Mouse (Mus musculus) stomach, embryonic 16.5 days (tissue): ENCODE results near the gene Tbc1d22a. TPM values are rescaled to one million over a fixed set of nuclear protein-coding genes. Genes with fewer than 3 reads are reported as not detected.

Experiments
- ATAC-seq: fragments of 200-750 bp; cut with Nextera tagmentation; 2 replicates; pipeline ENCODE4 v1.8.0; 2017; ENCODE audit warnings: moderate number of reproducible peaks, moderate TSS enrichment; ENCODE audit not compliant: insufficient read depth, low FRiP score
- H3K27ac ChIP-seq: fragments of 300-500 bp; sonication (generic); 2 replicates; pipeline ENCODE4 v1.5.1; 2014; ENCODE audit warnings: low read length
- H3K27me3 ChIP-seq: fragments of 300-500 bp; sonication (generic); 2 replicates; pipeline ENCODE4 v1.6.1; 2014; ENCODE audit warnings: low read length, control low read depth, mixed read lengths; ENCODE audit not compliant: control insufficient read depth, insufficient read depth
- H3K36me3 ChIP-seq: fragments of 300-500 bp; sonication (generic); 2 replicates; pipeline ENCODE4 v1.6.1; 2014; ENCODE audit warnings: low read length; ENCODE audit not compliant: control insufficient read depth, insufficient read depth
- H3K4me1 ChIP-seq: fragments of 300-500 bp; sonication (generic); 2 replicates; pipeline ENCODE4 v1.6.1; 2014; ENCODE audit warnings: low read length, control low read depth, mixed read lengths; ENCODE audit not compliant: control insufficient read depth, insufficient read depth
- H3K4me2 ChIP-seq: fragments of 300-500 bp; sonication (generic); 2 replicates; pipeline ENCODE4 v1.6.1; 2014; ENCODE audit warnings: low read depth, low read length, mixed read lengths
- H3K4me3 ChIP-seq: fragments of 300-500 bp; sonication (generic); replicated peaks from 2 replicates; pipeline ENCODE4 v1.5.1; 2014; ENCODE audit warnings: mild to moderate bottlenecking, low read length
- H3K9ac ChIP-seq: fragments of 300-500 bp; sonication (generic); 2 replicates; pipeline ENCODE4 v1.6.1; 2014; ENCODE audit warnings: low read length
- H3K9me3 ChIP-seq: fragments of 300-500 bp; sonication (generic); replicated peaks from 2 replicates; pipeline ENCODE4 v1.6.1; 2016; ENCODE audit warnings: low read length, control low read depth; ENCODE audit not compliant: control insufficient read depth
- WGBS: fragments of 180-500 bp; shearing (Covaris S2); extraction: QIAGEN DNeasy Blood & Tissue Kit; methylation state at CpG from one replicate; pipeline ENCODE4 v1.1.7; 2014; 5-methylcytosine and 5-hydroxymethylcytosine counted together
- polyA plus RNA-seq: library from polyadenylated mRNA; unstranded; fragments of >200 nt; fragmentation: Nextera tagmentation; extraction: Ambion mirVana; gene quantifications from 2 replicates; pipeline ENCODE4 v1.2.1, GENCODE M21; 2015

The Tbc1d22a gene
- polyA plus RNA-seq, 1 experiment from 2014 or later, result 12.0 TPM

DNA sequence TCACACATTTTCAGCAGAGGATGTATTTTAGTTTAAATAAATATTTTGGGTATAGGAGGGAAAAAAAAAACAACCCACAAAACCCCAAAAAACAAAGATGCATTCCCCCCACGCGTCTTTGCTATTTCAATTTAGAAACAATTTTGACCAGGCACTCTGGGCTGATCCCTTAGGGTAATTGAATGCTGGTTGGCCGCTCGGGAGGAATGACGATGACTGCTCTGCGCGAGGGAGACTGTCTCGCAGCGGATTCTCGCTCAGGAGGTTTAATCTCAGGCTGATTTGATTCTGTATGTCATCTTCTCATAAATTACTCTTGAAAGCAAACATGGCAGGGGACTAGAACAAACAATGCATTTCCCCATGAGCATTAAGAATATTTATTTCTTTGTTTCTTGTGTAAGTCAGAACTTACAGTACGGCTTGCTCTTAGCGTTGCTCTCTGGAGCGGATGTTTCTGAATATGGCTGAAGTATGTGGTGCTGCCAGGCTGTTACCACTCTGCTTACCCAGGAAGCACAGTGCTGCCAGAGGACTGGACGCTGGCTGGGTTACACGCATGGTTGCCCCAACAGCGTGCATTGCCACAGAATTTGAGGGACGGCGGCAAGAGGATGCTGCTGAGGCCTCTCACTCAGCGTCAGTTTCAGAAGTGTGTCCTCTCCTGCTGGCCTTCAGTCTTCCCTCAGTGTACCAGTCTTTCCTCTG is 106.7 kb downstream of the Tbc1d22a start:
- no peak overlapping the region for H3K9ac ChIP-seq
- H3K4me3 ChIP-seq, result no peak overlapping the region
- 82% methylated on average over 19 of the region's 19 CpGs for WGBS
- H3K27ac ChIP-seq, result no peak overlapping the region
- no peak overlapping the region for H3K4me2 ChIP-seq
- no peaks in the 10 kb centered on the region for H3K27me3 ChIP-seq
- H3K36me3 ChIP-seq, result no peaks in the 10 kb centered on the region
- H3K9me3 ChIP-seq, result no peaks in the 10 kb centered on the region; the same call in 1 of the 2 replicates
- no peaks in the 10 kb centered on the region for H3K4me1 ChIP-seq
- no peak for ATAC-seq

DNA sequence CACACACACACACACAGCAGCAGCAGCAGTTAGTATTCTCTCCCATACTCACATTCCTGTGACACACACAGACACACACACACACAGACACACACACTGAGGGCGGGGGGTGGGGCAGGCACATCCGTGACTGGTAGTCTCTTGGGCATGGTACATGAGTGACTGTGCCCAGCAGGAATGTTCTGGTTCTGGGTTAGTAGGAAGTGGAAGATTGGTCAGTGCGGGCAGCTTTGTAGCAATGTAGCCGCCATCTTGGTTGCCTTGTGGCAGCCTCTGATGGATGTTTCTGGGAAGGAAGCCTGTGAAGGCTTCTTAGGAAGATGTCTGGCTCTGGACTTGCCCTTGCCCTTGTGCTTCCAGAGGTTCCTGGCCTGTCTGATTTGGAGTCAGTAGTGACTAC is 112.1 kb downstream of the Tbc1d22a start:
- H3K9me3 ChIP-seq, result no peaks in the 10 kb centered on the region
- WGBS, result 88% methylated on average over 4 of the region's 4 CpGs
- no peaks in the 10 kb centered on the region for H3K4me1 ChIP-seq
- H3K4me2 ChIP-seq, result no peak overlapping the region
- H3K27me3 ChIP-seq, result no peaks in the 10 kb centered on the region
- no peaks in the 10 kb centered on the region for H3K36me3 ChIP-seq
- H3K27ac ChIP-seq, result no peak overlapping the region
- H3K4me3 ChIP-seq, result no peak overlapping the region
- ATAC-seq, result no peak
- H3K9ac ChIP-seq, result no peak overlapping the region

DNA sequence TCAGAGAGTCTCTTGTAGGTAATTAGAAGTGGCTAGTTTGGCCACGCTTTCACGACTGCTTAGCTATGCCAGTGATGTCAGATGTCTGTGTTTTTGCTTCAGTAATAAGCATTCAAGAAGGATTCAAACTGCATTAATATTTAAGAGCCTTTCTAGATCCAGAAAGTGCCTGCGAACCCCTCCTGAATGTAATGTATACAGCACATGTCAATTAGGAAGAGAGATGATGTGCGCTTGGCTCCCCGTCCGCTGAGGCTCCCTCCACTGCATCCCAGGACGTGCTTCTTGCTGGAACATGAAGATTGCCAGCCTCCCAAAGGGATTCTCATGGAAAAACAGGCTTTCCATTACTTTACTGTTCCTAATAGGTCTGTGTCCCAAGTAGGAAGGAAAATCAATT is 115.7 kb downstream of the Tbc1d22a start:
- H3K4me2 ChIP-seq, result no peak overlapping the region
- H3K36me3 ChIP-seq, result no peaks in the 10 kb centered on the region
- H3K9me3 ChIP-seq, result no peaks in the 10 kb centered on the region
- no peak overlapping the region for H3K4me3 ChIP-seq
- no peaks in the 10 kb centered on the region for H3K4me1 ChIP-seq
- WGBS, result 47% methylated on average over 7 of the region's 7 CpGs
- H3K27me3 ChIP-seq, result no peaks in the 10 kb centered on the region
- ATAC-seq, result no peak
- H3K9ac ChIP-seq, result no peak overlapping the region
- H3K27ac ChIP-seq, result no peak overlapping the region

DNA sequence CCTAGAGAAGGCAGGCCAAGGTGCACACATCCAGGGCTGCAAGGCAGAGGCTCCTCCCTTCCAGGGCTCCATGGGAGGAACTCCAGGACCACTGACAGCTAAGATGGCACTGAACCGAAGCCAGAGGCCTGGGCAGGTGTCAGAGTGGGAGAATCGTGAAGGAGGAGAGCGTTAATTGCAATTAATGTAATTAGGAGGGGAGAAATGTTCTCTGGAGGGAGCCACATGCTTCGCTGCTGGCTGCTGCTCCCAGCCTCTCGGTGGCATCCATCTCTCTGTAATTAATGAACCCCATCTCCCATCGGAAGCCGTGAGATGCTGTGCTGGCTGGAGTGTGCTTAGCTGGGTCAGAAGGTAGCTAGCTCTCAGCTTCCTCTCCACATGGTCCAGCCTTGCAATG is 116.2 kb downstream of the Tbc1d22a start:
- Histone ChIP-seq H3K4me2 (no peak overlapping the region), H3K4me3 (no peak overlapping the region), H3K4me1 (no peaks in the 10 kb centered on the region), H3K36me3 (no peaks in the 10 kb centered on the region), H3K27me3 (no peaks in the 10 kb centered on the region), H3K9ac (no peak overlapping the region), H3K9me3 (no peaks in the 10 kb centered on the region), H3K27ac (no peak overlapping the region)
- no peak for ATAC-seq
- WGBS, result 71% methylated on average over 7 of the region's 7 CpGs

DNA sequence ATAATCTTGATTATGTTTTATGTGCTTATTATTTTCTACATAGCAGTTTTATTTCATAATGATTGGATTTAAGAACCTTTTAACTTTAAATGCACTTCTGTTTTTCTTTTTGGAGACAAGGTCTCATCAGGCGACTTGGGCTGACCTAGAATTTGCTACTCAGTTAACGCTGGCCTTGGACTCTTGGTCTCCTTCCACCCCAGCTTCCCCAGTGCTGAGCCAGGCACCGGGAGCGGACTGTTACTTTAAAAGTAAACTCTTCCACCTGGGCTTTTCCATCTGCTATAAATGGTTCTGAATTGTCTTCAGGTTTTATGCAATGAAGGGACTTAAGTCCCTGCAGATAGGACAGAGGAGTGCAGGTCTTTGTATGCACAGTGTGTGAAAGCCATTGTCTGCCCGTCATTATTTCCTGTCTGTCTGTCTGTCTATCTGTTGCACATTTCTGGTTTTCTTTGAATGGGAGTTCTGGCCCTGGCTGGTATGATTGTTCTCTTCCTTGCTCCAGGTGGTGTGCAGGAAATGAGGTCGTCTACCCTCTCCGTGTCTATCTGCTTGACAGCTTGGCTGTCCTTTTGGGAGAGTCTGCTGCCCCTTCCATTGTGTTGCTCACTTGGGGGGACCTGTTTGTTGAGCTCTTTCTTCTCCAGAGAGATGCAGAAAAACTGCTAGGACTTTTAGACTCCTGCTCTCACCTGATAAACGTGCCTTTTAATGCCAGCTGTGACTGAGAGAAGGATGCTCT is 117.4 kb downstream of the Tbc1d22a start:
- no peaks in the 10 kb centered on the region for H3K27me3 ChIP-seq
- no peaks in the 10 kb centered on the region for H3K9me3 ChIP-seq
- no peak overlapping the region for H3K27ac ChIP-seq
- H3K9ac ChIP-seq, result no peak overlapping the region
- no peaks in the 10 kb centered on the region for H3K4me1 ChIP-seq
- no peak overlapping the region for H3K4me2 ChIP-seq
- ATAC-seq, result no peak
- H3K4me3 ChIP-seq, result no peak overlapping the region
- WGBS, result 70% methylated on average over 8 of the region's 8 CpGs
- no peaks in the 10 kb centered on the region for H3K36me3 ChIP-seq

DNA sequence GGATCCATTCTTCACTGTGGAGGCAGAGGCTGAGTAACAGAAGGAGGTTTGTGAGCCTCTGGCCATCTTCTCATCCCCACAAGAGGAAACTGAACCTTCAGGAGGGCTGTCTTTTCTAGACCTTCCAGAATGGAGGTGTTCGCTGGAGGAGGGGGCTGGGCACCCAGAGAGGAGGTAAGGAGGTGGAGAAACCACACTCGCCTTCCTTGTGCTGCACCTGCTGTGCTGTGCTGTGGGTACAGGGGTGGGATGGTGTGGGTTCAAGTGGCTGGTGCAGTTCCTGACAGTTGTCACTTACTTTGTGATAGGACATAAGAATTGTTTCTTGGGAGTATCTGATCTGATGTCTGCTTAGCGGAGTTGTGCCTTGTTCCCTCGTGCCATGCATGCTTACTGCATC is 118.9 kb downstream of the Tbc1d22a start:
- Histone ChIP-seq H3K4me1 (no peaks in the 10 kb centered on the region), H3K9ac (no peak overlapping the region), H3K9me3 (no peaks in the 10 kb centered on the region), H3K36me3 (no peaks in the 10 kb centered on the region), H3K4me2 (no peak overlapping the region), H3K4me3 (no peak overlapping the region), H3K27me3 (no peaks in the 10 kb centered on the region), H3K27ac (no peak overlapping the region)
- 94% methylated on average over 4 of the region's 4 CpGs for WGBS
- ATAC-seq, result no peak

DNA sequence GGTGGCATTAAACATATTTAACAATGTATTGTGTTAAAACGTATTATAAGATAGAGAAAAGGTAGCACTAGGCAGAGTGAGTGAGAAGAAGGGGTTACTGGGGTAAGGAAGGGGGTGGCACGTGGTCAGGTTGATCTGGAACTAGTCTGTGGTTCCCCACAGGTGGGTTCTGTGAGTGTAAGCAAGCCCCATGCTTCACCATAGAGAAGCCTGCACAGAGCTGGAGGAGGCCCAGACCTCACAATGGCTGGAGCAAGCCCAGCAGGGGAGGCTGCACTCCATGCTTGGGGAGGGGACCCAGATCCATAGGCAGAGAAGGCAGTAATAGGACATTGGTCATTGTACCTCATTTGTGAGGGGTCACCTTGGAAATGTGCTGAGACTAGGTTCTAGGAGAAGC is 119.3 kb downstream of the Tbc1d22a start:
- H3K27me3 ChIP-seq, result no peaks in the 10 kb centered on the region
- no peak for ATAC-seq
- H3K4me3 ChIP-seq, result no peak overlapping the region
- 79% methylated on average over 2 of the region's 2 CpGs for WGBS
- H3K4me2 ChIP-seq, result no peak overlapping the region
- H3K36me3 ChIP-seq, result no peaks in the 10 kb centered on the region
- no peak overlapping the region for H3K9ac ChIP-seq
- H3K4me1 ChIP-seq, result no peaks in the 10 kb centered on the region
- H3K27ac ChIP-seq, result no peak overlapping the region
- no peaks in the 10 kb centered on the region for H3K9me3 ChIP-seq

DNA sequence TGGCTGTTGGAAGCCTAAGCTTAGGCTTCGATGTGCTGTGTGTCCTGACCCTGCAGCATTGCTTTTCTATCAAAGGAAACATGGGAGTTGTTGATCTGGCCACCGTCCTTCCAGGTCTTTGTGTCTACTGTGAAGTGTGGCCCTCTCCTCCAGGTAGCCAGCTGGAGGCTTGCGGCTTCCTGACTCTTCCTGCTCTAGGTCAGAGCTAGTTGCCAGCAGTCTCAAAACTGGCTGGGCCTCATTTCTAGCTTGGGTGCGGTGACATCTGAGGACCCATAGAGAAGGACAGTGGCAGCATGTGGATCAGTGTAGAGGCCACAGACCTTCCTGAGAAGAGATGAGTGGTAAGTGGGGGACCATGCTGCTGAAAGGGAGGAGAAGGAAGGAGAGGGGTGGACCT is 120.0 kb downstream of the Tbc1d22a start:
- ATAC-seq, result no peak
- H3K36me3 ChIP-seq, result no peaks in the 10 kb centered on the region

DNA sequence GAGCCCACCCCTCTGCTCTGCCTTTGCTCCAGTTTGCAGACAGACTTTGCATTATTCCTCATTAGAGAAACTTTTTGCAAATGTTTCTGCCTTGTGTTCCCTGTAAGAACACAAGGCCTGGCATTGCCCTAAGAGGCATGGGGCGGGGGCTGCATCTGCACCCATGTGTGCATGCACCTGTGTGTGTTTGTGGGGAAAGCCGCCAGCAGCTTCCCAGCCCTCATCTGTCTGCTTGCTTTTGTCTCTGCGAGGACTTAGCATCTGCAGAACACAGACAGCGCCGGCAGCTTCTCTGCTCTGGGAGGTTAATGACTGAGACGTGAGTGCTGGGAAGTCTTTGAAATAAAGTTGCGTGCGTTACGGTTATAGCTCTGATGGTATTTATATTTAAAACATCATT is 120.5 kb downstream of the Tbc1d22a start:
- Histone ChIP-seq H3K4me1 (no peaks in the 10 kb centered on the region), H3K36me3 (no peaks in the 10 kb centered on the region)
- WGBS, result 88% methylated on average over 9 of the region's 9 CpGs

More for the DNA sequence above, 120.0 kb downstream of the Tbc1d22a start:
- Histone ChIP-seq H3K27me3 (no peaks in the 10 kb centered on the region), H3K9me3 (no peaks in the 10 kb centered on the region), H3K4me1 (no peaks in the 10 kb centered on the region), H3K9ac (no peak overlapping the region), H3K27ac (no peak overlapping the region), H3K4me3 (no peak overlapping the region), H3K4me2 (no peak overlapping the region)
- WGBS, result 89% methylated on average over 4 of the region's 4 CpGs

More for the DNA sequence above, 120.5 kb downstream of the Tbc1d22a start:
- H3K4me3 ChIP-seq, result no peak overlapping the region
- no peak for ATAC-seq
- H3K9me3 ChIP-seq, result no peaks in the 10 kb centered on the region
- H3K4me2 ChIP-seq, result no peak overlapping the region
- H3K9ac ChIP-seq, result no peak overlapping the region
- H3K27me3 ChIP-seq, result no peaks in the 10 kb centered on the region
- no peak overlapping the region for H3K27ac ChIP-seq
